Mouse (Mus musculus): ENCODE data around the gene Rxra. TPM values are rescaled to one million over a fixed set of nuclear protein-coding genes. Genes with fewer than 3 reads are reported as not detected.

Gene Rxra
- total and polyA plus RNA-seq, 3 experiments, result 0.05 TPM; not detected in 2

DNA sequence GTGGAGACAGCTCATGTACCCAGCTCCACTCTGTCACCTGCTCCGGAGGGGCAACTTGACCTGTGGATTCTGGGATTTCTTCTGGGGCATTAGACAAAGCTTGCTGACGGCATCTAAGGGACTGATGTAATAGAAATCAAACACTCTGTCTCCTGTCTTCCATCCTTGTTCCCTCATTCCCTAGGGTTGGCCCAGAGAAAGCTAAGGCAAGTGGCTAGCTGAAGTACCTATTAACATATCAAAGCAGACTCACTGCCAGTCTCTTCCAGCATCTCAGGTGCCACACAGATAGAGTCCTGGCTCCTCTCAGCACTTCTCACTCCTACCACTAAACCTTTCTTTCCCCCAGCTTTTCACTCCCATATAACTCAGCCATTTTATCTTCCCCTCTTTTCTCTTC lies 124.8 kb downstream of the Rxra start:
- 0 out of 2 replicates have a peak, but pooled peaks cover 2% of the 10 kb centered on the region for H3K27me3 ChIP-seq (ENCODE audit: insufficient read depth, low read length)

DNA sequence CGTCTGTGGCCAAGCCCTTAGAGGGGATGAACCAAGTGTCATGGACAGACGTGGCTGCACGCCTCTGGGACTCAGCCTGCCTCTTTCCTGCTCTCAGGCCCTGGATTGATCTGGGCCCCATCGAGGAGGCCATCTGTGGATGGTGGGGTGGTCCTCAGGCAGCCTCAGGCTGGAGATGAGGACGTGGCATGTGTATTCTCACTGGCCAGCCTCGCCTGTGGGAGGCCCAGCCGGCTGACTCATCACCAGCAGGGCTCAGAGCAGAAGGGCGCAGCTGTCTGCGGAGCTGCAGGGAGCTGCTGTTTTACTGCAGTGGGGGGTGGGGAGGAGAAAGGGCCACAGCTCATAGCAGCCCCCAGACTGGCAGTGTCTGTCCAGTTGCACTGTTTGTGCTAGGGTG lies 126.3 kb downstream of the Rxra start:
- H3K36me3 ChIP-seq (replicated peaks), result no peaks in the 10 kb centered on the region
- no peak overlapping the region for H3K4me3 ChIP-seq (ENCODE audit: low read depth, low read length)
- DNase-seq (ENCODE audit: low spot score), result no peak
- no peaks in the 10 kb centered on the region for H3K9me3 ChIP-seq (replicated peaks)
- ATAC-seq (ENCODE audit: extremely low read depth, insufficient number of reproducible peaks, low FRiP score, poor library complexity, severe bottlenecking), result no peak
- no peak for TF ChIP-seq TAL1 (conservative IDR thresholded peaks at IDR 0.05; ENCODE audit: low read depth, low read length)
- TF ChIP-seq GATA1 (IDR thresholded peaks at IDR 0.05; ENCODE audit: borderline replicate concordance, low read length), result no peak
- TF ChIP-seq GATA2 (IDR thresholded peaks at IDR 0.05; ENCODE audit: borderline replicate concordance, low read depth, low read length), result no peak
- TF ChIP-seq POLR2AphosphoS5 (IDR thresholded peaks at IDR 0.05; ENCODE audit: insufficient replicate concordance, low read depth, low read length), result no peak
- no peak for TF ChIP-seq CTCF (IDR thresholded peaks at IDR 0.05; ENCODE audit: low read depth, low read length)
- H3K4me1 ChIP-seq (ENCODE audit: insufficient read depth, low read depth, low read length), result no peaks in the 10 kb centered on the region
- 0 out of 2 replicates have a peak, but pooled peaks cover 2% of the 10 kb centered on the region for H3K27me3 ChIP-seq (ENCODE audit: insufficient read depth, low read length)

More for the DNA sequence above, 124.8 kb downstream of the Rxra start:
- H3K36me3 ChIP-seq (replicated peaks), result no peaks in the 10 kb centered on the region
- ATAC-seq (ENCODE audit: extremely low read depth, insufficient number of reproducible peaks, low FRiP score, poor library complexity, severe bottlenecking) (no peak), DNase-seq (ENCODE audit: low spot score) (no peak)
- H3K4me1 ChIP-seq (ENCODE audit: insufficient read depth, low read depth, low read length), result no peaks in the 10 kb centered on the region
- H3K4me3 ChIP-seq (ENCODE audit: low read depth, low read length), result no peak overlapping the region
- no peaks in the 10 kb centered on the region for H3K9me3 ChIP-seq (replicated peaks)
- TF ChIP-seq GATA1 (IDR thresholded peaks at IDR 0.05; ENCODE audit: borderline replicate concordance, low read length), result no peak
- no peak for TF ChIP-seq POLR2AphosphoS5 (IDR thresholded peaks at IDR 0.05; ENCODE audit: insufficient replicate concordance, low read depth, low read length)
- TF ChIP-seq GATA2 (IDR thresholded peaks at IDR 0.05; ENCODE audit: borderline replicate concordance, low read depth, low read length), result no peak
- TF ChIP-seq TAL1 (conservative IDR thresholded peaks at IDR 0.05; ENCODE audit: low read depth, low read length), result no peak
- TF ChIP-seq CTCF (IDR thresholded peaks at IDR 0.05; ENCODE audit: low read depth, low read length), result no peak

DNA sequence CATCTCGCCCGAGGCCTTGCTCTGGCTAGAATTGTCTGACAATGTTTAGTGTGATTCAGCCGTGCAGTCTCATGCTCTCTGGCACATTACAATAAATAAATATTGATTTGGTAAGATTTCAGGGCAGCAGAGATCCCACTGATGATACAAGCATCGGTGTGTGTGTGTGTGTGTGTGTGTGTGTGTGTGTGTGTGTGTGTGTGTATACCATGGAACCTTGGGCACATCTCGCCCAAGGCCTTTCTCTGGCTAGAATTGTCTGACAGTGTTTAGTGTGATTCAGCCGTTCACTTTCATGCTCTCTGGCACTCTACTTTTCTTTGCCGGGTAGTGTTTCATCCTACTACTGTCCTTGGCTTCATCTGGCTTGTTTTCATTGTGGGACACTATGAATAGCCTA lies 130.5 kb downstream of the Rxra start:
- ATAC-seq (ENCODE audit: extremely low read depth, insufficient number of reproducible peaks, low FRiP score, poor library complexity, severe bottlenecking), result no peak
- DNase-seq (ENCODE audit: low spot score), result no peak
- H3K9me3 ChIP-seq (replicated peaks), result no peaks in the 10 kb centered on the region
- no peaks in the 10 kb centered on the region for H3K4me1 ChIP-seq (ENCODE audit: insufficient read depth, low read depth, low read length)
- no peak for TF ChIP-seq TAL1 (conservative IDR thresholded peaks at IDR 0.05; ENCODE audit: low read depth, low read length)
- no peaks in the 10 kb centered on the region for H3K36me3 ChIP-seq (replicated peaks)
- no peak overlapping the region for H3K4me3 ChIP-seq (ENCODE audit: low read depth, low read length)
- 0 out of 2 replicates have a peak, but pooled peaks cover 2% of the 10 kb centered on the region for H3K27me3 ChIP-seq (ENCODE audit: insufficient read depth, low read length)

DNA sequence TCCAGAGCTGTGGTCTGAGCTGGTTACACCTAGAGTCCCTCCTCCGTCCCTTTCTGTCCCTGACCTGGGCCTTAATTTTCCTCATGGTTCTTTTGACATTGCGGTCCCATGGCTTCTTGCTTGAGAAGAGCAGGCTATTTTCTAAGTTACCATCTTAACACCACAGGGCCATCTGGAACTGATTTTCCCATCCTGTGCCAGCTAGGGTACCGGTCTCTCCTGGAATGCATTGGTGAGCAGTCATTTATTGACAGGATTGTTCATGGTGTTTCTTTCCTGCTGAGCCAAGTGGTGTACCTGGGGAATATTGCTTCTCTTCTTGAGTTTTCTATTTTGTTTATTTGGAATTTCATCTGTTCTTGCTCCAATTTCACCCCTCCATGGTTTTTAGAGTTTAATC lies 131.4 kb downstream of the Rxra start:
- DNase-seq (ENCODE audit: low spot score), result no peak
- H3K4me3 ChIP-seq (ENCODE audit: low read depth, low read length), result no peak overlapping the region
- H3K36me3 ChIP-seq (replicated peaks), result no peaks in the 10 kb centered on the region
- TF ChIP-seq POLR2AphosphoS5 (IDR thresholded peaks at IDR 0.05; ENCODE audit: insufficient replicate concordance, low read depth, low read length) (no peak), TAL1 (conservative IDR thresholded peaks at IDR 0.05; ENCODE audit: low read depth, low read length) (no peak), GATA2 (IDR thresholded peaks at IDR 0.05; ENCODE audit: borderline replicate concordance, low read depth, low read length) (no peak), GATA1 (IDR thresholded peaks at IDR 0.05; ENCODE audit: borderline replicate concordance, low read length) (no peak), CTCF (IDR thresholded peaks at IDR 0.05; ENCODE audit: low read depth, low read length) (no peak)
- 0 out of 2 replicates have a peak, but pooled peaks cover 2% of the 10 kb centered on the region for H3K27me3 ChIP-seq (ENCODE audit: insufficient read depth, low read length)
- H3K9me3 ChIP-seq (replicated peaks), result no peaks in the 10 kb centered on the region
- H3K4me1 ChIP-seq (ENCODE audit: insufficient read depth, low read depth, low read length), result no peaks in the 10 kb centered on the region
- no peak for ATAC-seq (ENCODE audit: extremely low read depth, insufficient number of reproducible peaks, low FRiP score, poor library complexity, severe bottlenecking)

DNA sequence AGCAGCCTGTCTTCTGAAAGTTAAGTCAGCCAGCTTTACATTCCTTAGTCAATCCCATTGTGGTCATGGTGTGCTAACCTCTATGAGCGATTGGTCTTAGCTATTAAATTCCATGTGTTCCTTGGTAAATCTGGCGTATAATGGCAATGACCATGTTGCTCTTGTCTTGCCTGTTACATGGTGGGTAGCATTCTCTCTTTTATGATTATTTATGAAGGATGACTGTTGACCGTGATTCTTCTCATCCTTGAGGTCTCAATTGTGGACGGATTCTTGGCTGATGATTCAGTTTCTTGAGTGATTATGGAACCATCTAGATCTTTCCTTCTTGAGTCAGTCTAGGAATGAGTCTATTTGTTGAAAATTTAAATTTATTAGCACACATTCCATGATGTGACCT lies 133.7 kb downstream of the Rxra start:
- no peak for ATAC-seq (ENCODE audit: extremely low read depth, insufficient number of reproducible peaks, low FRiP score, poor library complexity, severe bottlenecking)
- no peaks in the 10 kb centered on the region for H3K36me3 ChIP-seq (replicated peaks)
- H3K9me3 ChIP-seq (replicated peaks), result no peaks in the 10 kb centered on the region
- H3K4me1 ChIP-seq (ENCODE audit: insufficient read depth, low read depth, low read length), result no peaks in the 10 kb centered on the region
- TF ChIP-seq TAL1 (conservative IDR thresholded peaks at IDR 0.05; ENCODE audit: low read depth, low read length) (no peak), POLR2AphosphoS5 (IDR thresholded peaks at IDR 0.05; ENCODE audit: insufficient replicate concordance, low read depth, low read length) (no peak), CTCF (IDR thresholded peaks at IDR 0.05; ENCODE audit: low read depth, low read length) (no peak), GATA1 (IDR thresholded peaks at IDR 0.05; ENCODE audit: borderline replicate concordance, low read length) (no peak), GATA2 (IDR thresholded peaks at IDR 0.05; ENCODE audit: borderline replicate concordance, low read depth, low read length) (no peak)
- no peaks in the 10 kb centered on the region for H3K27me3 ChIP-seq (ENCODE audit: insufficient read depth, low read length)
- DNase-seq (ENCODE audit: low spot score), result no peak
- no peak overlapping the region for H3K4me3 ChIP-seq (ENCODE audit: low read depth, low read length)

Other genes with a start within 250 kb of the Rxra start
- gene Vav2, start 249.4 kb upstream of the Rxra start, total RNA-seq (2014; fragmentation: Nextera tagmentation), result 3.5 and 5.1 TPM in 2 replicates
- gene Vav2, start 249.4 kb upstream of the Rxra start, total RNA-seq (2017), result 6.8 and 6.9 TPM in 2 replicates
- gene Vav2, start 249.4 kb upstream of the Rxra start, polyA plus RNA-seq (2012), result 7.2 and 7.5 TPM in 2 replicates
- gene Brd3os, start 234.1 kb upstream of the Rxra start, total RNA-seq (2014; fragmentation: Nextera tagmentation), result 0.68 and 1.5 TPM in 2 replicates
- 0.55 and 1.3 TPM in 2 replicates for gene Brd3os, start 234.1 kb upstream of the Rxra start, total RNA-seq (2017)
- 0.78 and 1.5 TPM in 2 replicates for gene Brd3os, start 234.1 kb upstream of the Rxra start, polyA plus RNA-seq (2012)
- 75.2 and 84.1 TPM in 2 replicates for gene Brd3, start 168.8 kb upstream of the Rxra start, total RNA-seq (2014; fragmentation: Nextera tagmentation)
- 13.2 and 17.5 TPM in 2 replicates for gene Brd3, start 168.8 kb upstream of the Rxra start, total RNA-seq (2017)
- 92.1 and 124 TPM in 2 replicates for gene Brd3, start 168.8 kb upstream of the Rxra start, polyA plus RNA-seq (2012)
- 29.4 and 35.2 TPM in 2 replicates for gene Wdr5, start 161.3 kb upstream of the Rxra start, total RNA-seq (2014; fragmentation: Nextera tagmentation)
- 58.6 and 62.5 TPM in 2 replicates for gene Wdr5, start 161.3 kb upstream of the Rxra start, total RNA-seq (2017)
- 107 and 131 TPM in 2 replicates for gene Wdr5, start 161.3 kb upstream of the Rxra start, polyA plus RNA-seq (2012)
- gene Col5a1, start 210.0 kb downstream of the Rxra start, total RNA-seq (2014; fragmentation: Nextera tagmentation), result 0.30 and 2.7 TPM in 2 replicates
- gene Col5a1, start 210.0 kb downstream of the Rxra start, total RNA-seq (2017), result 0.17 and 1.0 TPM in 2 replicates
- gene Col5a1, start 210.0 kb downstream of the Rxra start, polyA plus RNA-seq (2012), result 1.8 and 1.9 TPM in 2 replicates